Mouse (Mus musculus) hindbrain, embryonic 11.5 days (tissue): Measurements from ENCODE around the gene Caap1. TPM values are rescaled to one million over a fixed set of nuclear protein-coding genes. Genes with fewer than 3 reads are reported as not detected.

ENCODE experiments used
- polyA plus RNA-seq: library from polyadenylated mRNA; unstranded; fragments of >200 nt; fragmentation: Nextera tagmentation; extraction: Ambion mirVana; gene quantifications from 2 replicates; pipeline ENCODE4 v1.2.1, GENCODE M21; 2014

The Caap1 gene
- polyA plus RNA-seq, 1 experiment from 2014 or later, result 30.4 TPM

Other genes starting within 250 kb of the Caap1 start
- gene Gm10306, start 250 bp downstream of the Caap1 start, polyA plus RNA-seq, result 0.57 TPM in 1 of 2 replicates, not detected in the other
- 96.4 and 97.7 TPM in 2 replicates for gene Plaa, start 46.4 kb upstream of the Caap1 start, polyA plus RNA-seq
- 59.4 and 62.3 TPM in 2 replicates for gene Ift74, start 57.7 kb upstream of the Caap1 start, polyA plus RNA-seq
- 0.68 and 1.3 TPM in 2 replicates for gene Lrrc19, start 93.3 kb upstream of the Caap1 start, polyA plus RNA-seq
- gene Tek, start 182.5 kb upstream of the Caap1 start, polyA plus RNA-seq, result 11.4 and 11.6 TPM in 2 replicates